Mouse (Mus musculus) common myeloid progenitor, adult 5-6 weeks (primary cell): ENCODE data around the gene Abhd4. TPM values are rescaled to one million over a fixed set of nuclear protein-coding genes. Genes with fewer than 3 reads are reported as not detected.

Experiments
- ATAC-seq: replicated peaks from 2 replicates; pipeline ENCODE4 v1.8.0; 2016; ENCODE audit warnings: low read depth, mild to moderate bottlenecking, moderate TSS enrichment, inconsistent platforms; ENCODE audit not compliant: poor library complexity, severe bottlenecking
- total RNA-seq: library from RNA; stranded (forward); fragments of 200-1000, 187-1606 nt; gene quantifications from 2 replicates; pipeline ENCODE4 v1.2.3, GENCODE M21; 2017

The Abhd4 gene
- total RNA-seq, 1 experiment from 2014 or later, result 31.5 TPM

GRCm38 (mm10) chr14:54267966-54268365, 14.0 kb downstream of the Abhd4 start:
- no peak for ATAC-seq

GRCm38 (mm10) chr14:54269566-54269965, 15.6 kb downstream of the Abhd4 start:
- no peak for ATAC-seq

GRCm38 (mm10) chr14:54270413-54270812, 16.4 kb downstream of the Abhd4 start:
- no peak for ATAC-seq

- no peak for ATAC-seq
These were observed 18.1 kb downstream of the Abhd4 start for GRCm38 (mm10) chr14:54271976-54272606.

GRCm38 (mm10) chr14:54272696-54273095, 18.7 kb downstream of the Abhd4 start:
- ATAC-seq, result no peak

- no peak for ATAC-seq
These were observed 22.5 kb downstream of the Abhd4 start for GRCm38 (mm10) chr14:54276446-54276845.

GRCm38 (mm10) chr14:54284839-54285238, 30.9 kb downstream of the Abhd4 start, which contains the start of gene Olfr49:
Gene Olfr49, minus strand, starts transcription at chr14:54284939.
- no peak for ATAC-seq

GRCm38 (mm10) chr14:54300136-54300535, 46.1 kb downstream of the Abhd4 start:
- ATAC-seq, result no peak

GRCm38 (mm10) chr14:54300676-54301075, 46.7 kb downstream of the Abhd4 start:
- ATAC-seq, result no peak

GRCm38 (mm10) chr14:54311763-54312162, 57.8 kb downstream of the Abhd4 start:
- ATAC-seq, result no peak

Other genes with a start within 250 kb of the Abhd4 start
- gene Dad1, start 84 bp upstream of the Abhd4 start, total RNA-seq, result 97.2 and 98.8 TPM in 2 replicates
- gene Olfr49, start 30.8 kb downstream of the Abhd4 start, total RNA-seq, result not detected in 2 replicates
- gene Oxa1l, start 106.6 kb downstream of the Abhd4 start, total RNA-seq, result 27.5 and 38.7 TPM in 2 replicates
- 4.5 and 6.6 TPM in 2 replicates for gene Slc7a7, start 163.6 kb downstream of the Abhd4 start, total RNA-seq
- 139 and 219 TPM in 2 replicates for gene Mrpl52, start 172.7 kb downstream of the Abhd4 start, total RNA-seq
- 12.5 and 18.6 TPM in 2 replicates for gene Mmp14, start 177.4 kb downstream of the Abhd4 start, total RNA-seq
- gene Lrp10, start 209.9 kb downstream of the Abhd4 start, total RNA-seq, result 28.8 and 46.5 TPM in 2 replicates
- gene Rem2, start 221.9 kb downstream of the Abhd4 start, total RNA-seq, result 0.53 and 1.7 TPM in 2 replicates